Mouse (Mus musculus) heart, embryonic 10.5 days (tissue): ENCODE measurements at regions not wholly inside any gene's neighbourhood (a gene's known extent, or its start where the extent isn't known, plus 50 kb on each side); places are given as distances from the start of the nearest gene placed in this dataset.

ENCODE experiments used
- DNase-seq: peaks from one replicate; pipeline ENCODE4 v3.0.0-alpha.2; 2017; ENCODE audit warnings: low spot score
- H3K27ac ChIP-seq: fragments of 300-500 bp; sonication (generic); 2 replicates; pipeline ENCODE4 v1.5.1; 2016; ENCODE audit warnings: mild to moderate bottlenecking
- H3K27me3 ChIP-seq: fragments of 300-500 bp; sonication (generic); 2 replicates; pipeline ENCODE4 v1.6.1; 2016; ENCODE audit warnings: mild to moderate bottlenecking; ENCODE audit not compliant: poor library complexity, insufficient read depth, severe bottlenecking
- H3K36me3 ChIP-seq: fragments of 300-500 bp; sonication (generic); 2 replicates; pipeline ENCODE4 v1.6.1; 2016; ENCODE audit warnings: mild to moderate bottlenecking, moderate library complexity
- H3K4me1 ChIP-seq: fragments of 300-500 bp; sonication (generic); 2 replicates; pipeline ENCODE4 v1.6.1; 2016; ENCODE audit warnings: mild to moderate bottlenecking
- H3K4me3 ChIP-seq: fragments of 300-500 bp; sonication (generic); 2 replicates; pipeline ENCODE4 v1.5.1; 2016; ENCODE audit warnings: mild to moderate bottlenecking, moderate library complexity
- H3K9me3 ChIP-seq: fragments of 300-500 bp; sonication (generic); 2 replicates; pipeline ENCODE4 v1.6.1; 2016; ENCODE audit warnings: mild to moderate bottlenecking, moderate library complexity
- WGBS: fragments of 180-500 bp; shearing (Covaris S2); methylation state at CpG from one replicate; pipeline ENCODE4 v1.1.7; 2016; 5-methylcytosine and 5-hydroxymethylcytosine counted together

GRCm38 (mm10) chr12:32531216-32531615 lies 152.7 kb downstream of the Ccdc71l start:
- no peak for DNase-seq
- 84% methylated on average over 3 of the region's 3 CpGs for WGBS
- Histone ChIP-seq H3K27me3 (no peaks in the 10 kb centered on the region), H3K27ac (no peak overlapping the region), H3K4me3 (no peak overlapping the region), H3K9me3 (no peaks in the 10 kb centered on the region), H3K36me3 (no peaks in the 10 kb centered on the region), H3K4me1 (no peaks in the 10 kb centered on the region)

DNA sequence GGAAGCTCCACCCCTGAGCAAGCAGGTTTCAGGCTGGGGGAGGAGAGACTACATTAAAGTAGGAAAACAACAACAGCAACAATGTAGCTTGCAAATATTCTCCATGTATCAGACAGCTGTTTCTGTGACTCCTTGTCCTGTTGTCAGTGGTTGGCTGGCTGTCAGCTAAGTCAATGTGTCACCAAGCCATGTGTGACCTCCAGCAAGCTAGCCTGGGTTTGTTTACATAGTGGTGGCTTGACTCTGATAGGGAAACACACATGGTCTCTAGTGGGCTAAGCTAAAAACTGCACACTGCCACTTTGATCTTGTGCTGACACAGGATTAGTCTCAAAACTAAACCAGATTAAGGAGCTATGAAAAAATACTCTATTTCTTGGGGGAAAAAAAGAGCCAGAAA lies 155.1 kb downstream of the Ccdc71l start:
- H3K4me1 ChIP-seq = no peaks in the 10 kb centered on the region
- H3K27me3 ChIP-seq = no peaks in the 10 kb centered on the region
- H3K27ac ChIP-seq = no peak overlapping the region
- H3K4me3 ChIP-seq = no peak overlapping the region
- H3K36me3 ChIP-seq = no peaks in the 10 kb centered on the region
- no peaks in the 10 kb centered on the region for H3K9me3 ChIP-seq
- DNase-seq = no peak

GRCm38 (mm10) chr12:32545466-32545865 lies 167.0 kb downstream of the Ccdc71l start:
- no peaks in the 10 kb centered on the region for H3K4me1 ChIP-seq
- DNase-seq = no peak
- WGBS = 58% methylated on average over 1 of the region's 1 CpGs
- no peaks in the 10 kb centered on the region for H3K9me3 ChIP-seq
- no peaks in the 10 kb centered on the region for H3K27me3 ChIP-seq
- H3K27ac ChIP-seq = no peak overlapping the region
- H3K36me3 ChIP-seq = no peaks in the 10 kb centered on the region
- H3K4me3 ChIP-seq = no peak overlapping the region

- DNase-seq = no peak
- Histone ChIP-seq H3K9me3 (no peaks in the 10 kb centered on the region), H3K4me3 (no peak overlapping the region), H3K27me3 (no peaks in the 10 kb centered on the region), H3K27ac (no peak overlapping the region), H3K4me1 (no peaks in the 10 kb centered on the region), H3K36me3 (no peaks in the 10 kb centered on the region)
Measured at GRCm38 (mm10) chr12:32546356-32546755, 167.9 kb downstream of the Ccdc71l start.

GRCm38 (mm10) chr12:32553793-32554192 lies 175.3 kb downstream of the Ccdc71l start:
- H3K36me3 ChIP-seq = no peaks in the 10 kb centered on the region
- no peak overlapping the region for H3K4me3 ChIP-seq
- no peaks in the 10 kb centered on the region for H3K27me3 ChIP-seq
- WGBS = 84% methylated on average over 5 of the region's 5 CpGs
- no peaks in the 10 kb centered on the region for H3K9me3 ChIP-seq
- H3K4me1 ChIP-seq = no peaks in the 10 kb centered on the region
- no peak for DNase-seq
- H3K27ac ChIP-seq = no peak overlapping the region

GRCm38 (mm10) chr12:32567777-32568176 lies 189.3 kb downstream of the Ccdc71l start:
- H3K9me3 ChIP-seq = no peaks in the 10 kb centered on the region
- H3K4me1 ChIP-seq = no peaks in the 10 kb centered on the region
- no peaks in the 10 kb centered on the region for H3K36me3 ChIP-seq
- H3K27me3 ChIP-seq = no peaks in the 10 kb centered on the region
- H3K4me3 ChIP-seq = no peak overlapping the region
- no peak for DNase-seq
- WGBS = 73% methylated on average over 3 of the region's 3 CpGs
- H3K27ac ChIP-seq = no peak overlapping the region

DNA sequence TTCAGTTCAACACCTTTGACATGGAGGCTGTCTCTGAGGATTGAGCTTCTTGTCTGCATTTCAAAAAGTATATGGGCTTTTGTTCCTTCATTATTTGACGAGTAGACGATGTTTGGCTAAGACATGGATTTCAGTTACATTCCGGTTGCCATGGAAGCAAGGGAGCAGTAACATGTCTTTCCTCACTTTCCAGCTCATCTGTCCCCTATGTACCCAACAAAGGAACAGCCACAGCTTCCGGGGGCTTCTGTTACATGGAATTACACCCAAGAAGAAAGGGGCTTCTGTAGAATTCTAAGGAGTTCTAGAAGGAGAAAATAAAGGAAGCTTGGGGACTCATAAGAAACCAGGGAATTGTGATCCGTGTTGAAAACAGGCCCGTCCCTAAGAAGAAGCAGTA lies 202.8 kb downstream of the Ccdc71l start:
- Histone ChIP-seq H3K4me3 (no peak overlapping the region), H3K27ac (no peak overlapping the region), H3K9me3 (no peaks in the 10 kb centered on the region), H3K27me3 (no peaks in the 10 kb centered on the region), H3K4me1 (no peaks in the 10 kb centered on the region), H3K36me3 (no peaks in the 10 kb centered on the region)
- no peak for DNase-seq
- WGBS = 84% methylated on average over 6 of the region's 6 CpGs

- Histone ChIP-seq H3K36me3 (no peaks in the 10 kb centered on the region), H3K27me3 (no peaks in the 10 kb centered on the region), H3K9me3 (peaks cover 5% of the 10 kb centered on the region; the same call in 1 of the 2 replicates), H3K4me3 (no peak overlapping the region), H3K4me1 (no peaks in the 10 kb centered on the region), H3K27ac (no peak overlapping the region)
- no peak for DNase-seq
- 79% methylated on average over 10 of the region's 10 CpGs for WGBS
Measured at GRCm38 (mm10) chr12:32602131-32602815, 217.1 kb upstream of the Nampt start.

GRCm38 (mm10) chr12:32605353-32605752 lies 214.0 kb upstream of the Nampt start:
- no peak for DNase-seq
- no peaks in the 10 kb centered on the region for H3K27me3 ChIP-seq
- H3K4me3 ChIP-seq = no peak overlapping the region
- H3K27ac ChIP-seq = no peak overlapping the region
- no peaks in the 10 kb centered on the region for H3K4me1 ChIP-seq
- H3K36me3 ChIP-seq = no peaks in the 10 kb centered on the region
- H3K9me3 ChIP-seq = peaks cover 5% of the 10 kb centered on the region; the same call in 1 of the 2 replicates

DNA sequence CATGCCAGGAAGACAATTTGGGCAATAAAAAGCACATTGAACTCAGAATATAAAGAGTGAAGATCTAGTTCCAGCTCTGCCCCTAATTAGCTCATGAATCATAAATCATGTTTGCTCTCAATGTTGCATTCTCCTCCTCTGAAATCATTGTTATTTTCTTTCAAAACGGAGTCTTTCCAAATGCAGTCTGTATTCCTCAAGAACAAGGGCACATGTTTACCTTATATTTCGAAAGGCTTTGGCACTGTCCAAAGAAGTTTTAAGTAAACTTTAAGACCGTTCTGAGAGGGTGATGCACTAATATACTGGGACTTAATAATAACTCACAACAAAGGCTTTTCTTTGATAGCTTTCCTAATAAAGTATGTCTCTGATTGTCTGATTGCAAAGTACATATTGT lies 204.3 kb upstream of the Nampt start:
- Histone ChIP-seq H3K4me3 (no peak overlapping the region), H3K36me3 (no peaks in the 10 kb centered on the region), H3K27ac (no peak overlapping the region), H3K9me3 (no peaks in the 10 kb centered on the region), H3K4me1 (no peaks in the 10 kb centered on the region), H3K27me3 (no peaks in the 10 kb centered on the region)
- DNase-seq = no peak
- 74% methylated on average over 3 of the region's 3 CpGs for WGBS

GRCm38 (mm10) chr12:32616086-32616485 lies 203.3 kb upstream of the Nampt start:
- WGBS = 85% methylated on average over 5 of the region's 5 CpGs
- no peaks in the 10 kb centered on the region for H3K36me3 ChIP-seq
- H3K4me3 ChIP-seq = no peak overlapping the region
- H3K9me3 ChIP-seq = no peaks in the 10 kb centered on the region
- no peak overlapping the region for H3K27ac ChIP-seq
- DNase-seq = no peak
- no peaks in the 10 kb centered on the region for H3K27me3 ChIP-seq
- H3K4me1 ChIP-seq = no peaks in the 10 kb centered on the region

GRCm38 (mm10) chr12:32617031-32617430 lies 202.3 kb upstream of the Nampt start:
- no peak for DNase-seq
- no peaks in the 10 kb centered on the region for H3K4me1 ChIP-seq
- 83% methylated on average over 1 of the region's 1 CpGs for WGBS
- no peaks in the 10 kb centered on the region for H3K9me3 ChIP-seq
- no peak overlapping the region for H3K27ac ChIP-seq
- H3K36me3 ChIP-seq = no peaks in the 10 kb centered on the region
- no peak overlapping the region for H3K4me3 ChIP-seq
- no peaks in the 10 kb centered on the region for H3K27me3 ChIP-seq

- Histone ChIP-seq H3K4me1 (no peaks in the 10 kb centered on the region), H3K27me3 (no peaks in the 10 kb centered on the region), H3K36me3 (no peaks in the 10 kb centered on the region), H3K9me3 (no peaks in the 10 kb centered on the region), H3K4me3 (no peak overlapping the region), H3K27ac (no peak overlapping the region)
- DNase-seq = no peak
- 48% methylated on average over 4 of the region's 4 CpGs for WGBS
Measured at GRCm38 (mm10) chr12:32619830-32620229, 199.5 kb upstream of the Nampt start.

- H3K36me3 ChIP-seq = no peaks in the 10 kb centered on the region
- H3K27ac ChIP-seq = no peak overlapping the region
- DNase-seq = no peak
- H3K4me3 ChIP-seq = no peak overlapping the region
- H3K4me1 ChIP-seq = no peaks in the 10 kb centered on the region
- H3K9me3 ChIP-seq = no peaks in the 10 kb centered on the region
- WGBS = 84% methylated on average over 5 of the region's 5 CpGs
- no peaks in the 10 kb centered on the region for H3K27me3 ChIP-seq
Measured at GRCm38 (mm10) chr12:32621739-32622138, 197.6 kb upstream of the Nampt start.
